Mouse (Mus musculus) ovary, postnatal 36 days (tissue): ENCODE results near the gene Hist2h3c1.
"Not testable (repeated sequence)": the region's sequence is repeated elsewhere in the genome, so short reads cannot be mapped to it uniquely, and the experiment has no call there.

Experiments used
- DNase-seq: peaks from one replicate; pipeline ENCODE4 v3.0.0; 2022; ENCODE audit warnings: low spot score, mixed read lengths

Hist2h3c1 gene

DNA sequence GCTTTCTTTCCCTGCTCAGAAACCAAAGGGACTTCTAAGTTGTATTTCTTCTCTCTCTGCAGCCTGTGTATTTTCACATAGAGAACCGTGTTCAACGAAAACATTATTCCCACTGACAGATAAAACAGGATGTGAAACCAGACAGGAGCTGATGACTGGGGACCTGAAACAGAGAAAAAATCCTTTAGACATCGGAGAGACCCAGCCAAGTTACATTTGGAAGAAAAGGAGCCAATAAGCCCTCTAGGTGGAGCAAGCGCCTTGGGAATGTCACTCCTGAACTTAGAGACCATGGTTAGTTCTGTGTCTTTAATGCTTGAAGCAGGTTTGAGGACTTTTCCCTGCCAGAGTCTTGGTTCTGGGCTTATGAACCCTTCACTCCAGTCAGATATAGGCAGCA, 38.0 kb downstream of the Hist2h3c1 start:
- no peak for DNase-seq

DNA sequence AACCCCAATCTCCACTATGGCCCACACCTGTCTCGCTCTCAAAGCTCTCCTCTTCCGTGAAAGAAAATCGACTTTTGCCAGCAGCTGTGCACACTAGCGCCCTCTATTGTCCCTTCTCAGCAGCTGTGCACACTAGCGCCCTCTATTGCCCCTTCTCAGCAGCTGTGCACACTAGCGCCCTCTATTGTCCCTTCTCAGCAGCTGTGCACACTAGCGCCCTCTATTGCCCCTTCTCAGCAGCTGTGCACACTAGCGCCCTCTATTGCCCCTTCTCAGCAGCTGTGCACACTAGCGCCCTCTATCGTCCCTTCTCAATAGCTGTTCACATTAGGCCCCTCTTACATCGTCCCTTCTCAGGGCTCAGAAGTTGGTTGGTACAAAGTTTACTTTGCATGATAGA, 40.8 kb downstream of the Hist2h3c1 start:
- DNase-seq, result not testable (repeated sequence)

DNA sequence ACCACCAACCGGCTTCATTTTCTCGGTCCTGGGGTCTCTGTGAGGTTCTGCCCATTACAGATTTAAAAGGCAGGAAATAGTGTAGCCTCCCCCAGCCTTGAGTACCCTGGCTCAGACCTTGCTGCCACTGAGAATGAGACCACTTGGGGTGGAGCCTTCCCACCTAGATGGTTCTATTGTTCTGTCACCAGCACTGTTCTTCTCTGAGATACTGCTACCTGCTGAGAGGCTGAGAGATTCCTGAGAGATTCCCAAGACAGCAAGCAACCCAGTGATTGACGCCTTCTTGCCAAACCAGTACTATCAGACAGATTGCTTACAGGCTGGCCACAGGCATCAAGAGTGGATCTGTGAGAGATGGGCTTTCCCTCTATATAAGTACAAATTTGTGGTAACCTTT, 42.7 kb downstream of the Hist2h3c1 start:
- no peak for DNase-seq

DNA sequence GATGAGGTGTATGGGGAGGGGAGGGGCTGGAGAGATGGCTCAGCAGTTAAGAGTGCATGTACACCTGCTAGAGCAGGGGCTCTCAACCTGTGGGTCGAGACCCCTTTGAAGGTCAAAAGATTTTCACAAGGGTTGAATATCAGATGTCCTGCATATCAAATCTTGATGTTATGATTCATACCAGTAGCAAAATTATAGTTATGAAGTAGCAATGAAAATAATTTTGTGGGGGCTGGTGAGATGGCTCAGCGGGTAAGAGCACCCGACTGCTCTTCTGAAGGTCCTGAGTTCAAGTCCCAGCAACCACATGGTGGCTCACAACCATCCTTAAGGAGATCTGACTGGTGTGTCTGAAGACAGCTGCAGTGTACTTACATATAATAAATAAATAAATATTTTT, 44.2 kb downstream of the Hist2h3c1 start:
- not testable (repeated sequence) for DNase-seq

DNA sequence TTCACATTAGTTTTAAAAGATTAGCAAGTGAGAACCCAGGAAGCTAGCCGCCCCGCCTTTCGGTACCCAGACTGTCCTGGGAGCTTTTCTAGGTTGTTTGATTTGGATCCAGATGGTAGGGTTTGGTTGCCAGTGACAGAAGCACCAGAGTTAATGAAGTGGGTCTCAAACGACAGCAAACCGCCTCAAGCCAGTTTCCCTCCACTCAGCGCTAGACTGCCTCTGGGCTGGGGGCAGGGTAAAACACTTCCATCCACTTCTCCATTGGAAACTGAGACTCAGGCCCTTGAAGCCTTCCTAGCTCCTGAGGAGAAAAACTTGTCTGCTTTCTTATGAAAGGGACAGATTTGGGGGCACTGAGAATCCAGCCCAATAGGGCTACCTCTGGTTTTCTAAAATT, 46.2 kb downstream of the Hist2h3c1 start:
- DNase-seq, result no peak

DNA sequence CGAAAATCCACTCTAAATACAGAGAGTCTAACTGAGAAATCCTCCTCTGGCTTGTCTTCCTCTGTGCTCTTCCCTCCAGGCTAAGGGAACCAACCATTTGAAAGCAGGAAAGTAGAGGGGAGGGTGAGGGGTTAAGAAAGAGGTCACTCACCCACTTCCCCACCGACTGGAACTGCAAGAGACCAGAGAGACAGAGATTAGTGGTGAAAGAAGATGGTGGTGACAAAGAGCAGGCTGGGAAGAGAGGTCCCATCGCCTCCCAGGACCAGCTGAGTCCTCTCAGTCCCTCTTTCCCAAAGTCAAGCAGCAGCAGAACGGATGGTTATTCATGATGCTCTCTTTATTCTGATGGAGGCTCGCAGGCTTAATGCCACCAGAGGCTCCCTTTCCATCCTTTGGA, 46.9 kb downstream of the Hist2h3c1 start:
- DNase-seq, result no peak

DNA sequence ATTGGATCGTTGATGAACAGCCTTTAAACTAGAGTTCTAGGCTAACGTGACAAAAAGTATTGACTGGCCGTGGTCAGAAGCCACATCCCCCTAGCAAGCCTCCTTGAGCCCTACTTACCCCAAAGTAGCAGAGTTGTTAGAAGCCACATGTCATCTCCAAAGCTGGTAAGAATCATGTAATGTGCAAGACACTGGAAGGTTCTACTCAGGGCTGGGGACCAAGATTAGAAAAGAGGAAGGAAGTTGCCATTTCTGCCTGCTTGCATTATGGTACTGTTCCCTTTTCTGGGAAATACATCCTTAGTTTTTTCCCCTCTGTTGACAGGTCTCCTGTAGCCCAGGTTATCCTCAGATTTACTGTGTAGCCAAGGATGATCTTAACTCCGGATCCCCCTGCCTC, 47.3 kb downstream of the Hist2h3c1 start, which contains the start of gene Fcgr1:
Gene Fcgr1, minus strand, starts transcription at position 183 of the 400 bp plus-strand sequence.
- DNase-seq, result no peak
